Comparison of ENCODE assay signal across 21 mouse cellular contexts in the genomic region with DNA sequence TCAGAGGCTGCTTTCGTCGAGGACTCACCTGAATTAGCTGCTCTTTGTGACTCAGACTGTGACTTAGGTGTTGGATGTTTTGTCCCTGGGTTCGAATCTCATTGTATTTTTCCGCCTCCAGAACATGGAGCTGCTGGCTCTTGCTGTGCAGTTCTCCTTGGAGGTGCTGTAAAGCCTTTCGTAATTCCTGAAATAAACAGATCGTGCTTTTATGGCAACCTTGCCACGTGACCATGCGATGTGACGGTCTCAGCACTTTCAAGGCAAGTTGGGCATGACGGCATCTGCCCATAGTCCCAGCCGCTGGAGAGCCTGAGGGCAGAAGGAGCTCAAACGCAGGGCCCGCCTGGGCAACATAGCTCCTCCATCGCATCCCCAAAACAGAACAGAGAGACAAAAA.
DNase-seq lines count a peak whose midpoint lies in the region; ATAC-seq and TF ChIP-seq lines count a peak whose summit lies in the region.
"Had no signal": no experiment of that assay in that cellular context is flagged by ENCODE, and none has a peak within 500 bp of the region (broad histone marks: within the 10 kb centered on the region; RNA-seq: fewer than 3 reads in every experiment).

No protein-coding gene starts in this region.

- TF ChIP-seq CTCF in liver, postnatal 0 days (IDR thresholded peaks at IDR 0.05; ENCODE audit: low read depth): no peak

- H3K9me3 ChIP-seq in heart, embryonic 10.5 days: no peaks in the 10 kb centered on the region
- H3K9me3 ChIP-seq in liver, postnatal 0 days (ENCODE audit: low read length): no peaks in the 10 kb centered on the region
- H3K9me3 ChIP-seq in hindbrain, embryonic 12.5 days (replicated peaks): no peaks in the 10 kb centered on the region
- H3K9me3 ChIP-seq: embryonic facial prominence, embryonic 13.5 days; forebrain, embryonic 12.5 days; hindbrain, embryonic 10.5 days; hindbrain, embryonic 15.5 days had no signal

- H3K9ac ChIP-seq in liver, postnatal 0 days (replicated peaks): no peak overlapping the region
- no peak overlapping the region for H3K9ac ChIP-seq in hindbrain, embryonic 12.5 days
- H3K9ac ChIP-seq: embryonic facial prominence, embryonic 13.5 days; forebrain, embryonic 12.5 days; hindbrain, embryonic 15.5 days had no signal

- no peaks in the 10 kb centered on the region for H3K27me3 ChIP-seq in heart, embryonic 10.5 days (ENCODE audit: insufficient read depth, poor library complexity, severe bottlenecking)
- H3K27me3 ChIP-seq in liver, postnatal 0 days (ENCODE audit: insufficient read depth, low read length): no peaks in the 10 kb centered on the region
- H3K27me3 ChIP-seq in hindbrain, embryonic 12.5 days: no peaks in the 10 kb centered on the region
- H3K27me3 ChIP-seq: CH12.LX; embryonic facial prominence, embryonic 13.5 days; forebrain, embryonic 12.5 days; hindbrain, embryonic 15.5 days; Patski had no signal

- TF ChIP-seq EP300 in liver, postnatal 0 days (IDR thresholded peaks at IDR 0.05; ENCODE audit: low read depth): no peak

- peaks cover 82% of the 10 kb centered on the region for H3K36me3 ChIP-seq in heart, embryonic 10.5 days
- H3K36me3 ChIP-seq in liver, postnatal 0 days (replicated peaks; ENCODE audit: insufficient read depth, low read length): peaks cover 40% of the 10 kb centered on the region
- H3K36me3 ChIP-seq in hindbrain, embryonic 12.5 days: peaks cover 83% of the 10 kb centered on the region

- H3K27ac ChIP-seq in heart, embryonic 10.5 days: no peak overlapping the region
- 0 out of 2 replicates have a peak overlapping the region, but pooled peaks have one; percentile 81 for H3K27ac ChIP-seq in liver, postnatal 0 days (ENCODE audit: low read depth)
- no peak overlapping the region for H3K27ac ChIP-seq in hindbrain, embryonic 12.5 days
- H3K27ac ChIP-seq: embryonic facial prominence, embryonic 13.5 days; forebrain, embryonic 12.5 days; gastrocnemius, adult 2 months; hindbrain, embryonic 10.5 days; hindbrain, embryonic 15.5 days had no signal

- no peak overlapping the region for H3K4me2 ChIP-seq in liver, postnatal 0 days (ENCODE audit: low read depth, low read length)
- H3K4me2 ChIP-seq in hindbrain, embryonic 12.5 days (replicated peaks): no peak overlapping the region
- H3K4me2 ChIP-seq: embryonic facial prominence, embryonic 13.5 days; forebrain, embryonic 12.5 days; hindbrain, embryonic 15.5 days had no signal

- DNase-seq in heart, embryonic 10.5 days (ENCODE audit: low spot score): peak; percentile 72
- no peak for DNase-seq in heart, postnatal 14 days
- no peak for DNase-seq in liver, postnatal 0 days
- DNase-seq in liver: no peak
- peak; percentile 47 for DNase-seq in kidney, postnatal 14 days
- no peak for DNase-seq in testis, postnatal 10 days (ENCODE audit: low spot score)
- DNase-seq: adrenal gland, postnatal 14 days; cerebellum, adult 11-12 months; cerebellum, adult 9-10 months; cerebellum, postnatal 25 days; gastrocnemius, adult 2 months; gastrocnemius, postnatal 25 days had no signal

- ATAC-seq in liver, postnatal 0 days: no peak
- ATAC-seq in hindbrain, embryonic 12.5 days (ENCODE audit: low FRiP score): no peak
- ATAC-seq: activated CD4-positive, CD25-positive, alpha-beta regulatory T cell, adult 4 months; forebrain, embryonic 16.5 days; Patski had no signal

- no peaks in the 10 kb centered on the region for H3K4me1 ChIP-seq in heart, embryonic 10.5 days
- peaks cover 5% of the 10 kb centered on the region; the same call in 1 of the 2 replicates for H3K4me1 ChIP-seq in liver, postnatal 0 days (ENCODE audit: insufficient read depth)
- H3K4me1 ChIP-seq in hindbrain, embryonic 12.5 days: no peaks in the 10 kb centered on the region
- H3K4me1 ChIP-seq: forebrain, embryonic 12.5 days; hindbrain, embryonic 10.5 days had no signal

- H3K4me3 ChIP-seq in heart, embryonic 10.5 days: no peak overlapping the region
- H3K4me3 ChIP-seq in liver, postnatal 0 days (ENCODE audit: low read depth, low read length): no peak overlapping the region
- no peak overlapping the region for H3K4me3 ChIP-seq in hindbrain, embryonic 12.5 days
- H3K4me3 ChIP-seq: embryonic facial prominence, embryonic 13.5 days; forebrain, embryonic 12.5 days; gastrocnemius, adult 2 months; hindbrain, embryonic 10.5 days; hindbrain, embryonic 15.5 days had no signal

- 90% methylated on average over 14 of the region's 14 CpGs for WGBS in heart, embryonic 10.5 days
- WGBS in liver, postnatal 0 days (ENCODE audit: insufficient replicate concordance): 80% methylated on average over 14 of the region's 14 CpGs
- WGBS in hindbrain, embryonic 12.5 days: 95% methylated on average over 14 of the region's 14 CpGs

- intact Hi-C loops in heart, postnatal 14 days (cut with DNase I): no loop called here

Comparison
In these comparisons a context has a peak if more than half of its experiments do, and no peak if none do; other contexts are left out.
1. DNase-seq: peak in heart, embryonic 10.5 days (single experiment) and kidney, postnatal 14 days (single experiment); none in heart, postnatal 14 days (0 of 2), liver, postnatal 0 days (single experiment), liver (single experiment) and testis, postnatal 10 days (single experiment).